Mouse (Mus musculus) forebrain, postnatal 0 days (tissue): Measurements from ENCODE around the gene Efcab11. TPM values are rescaled to one million over a fixed set of nuclear protein-coding genes. Genes with fewer than 3 reads are reported as not detected.

ENCODE experiments used
- ATAC-seq: fragments of 200-750 bp; cut with Nextera tagmentation; 2 replicates; pipeline ENCODE4 v1.8.0; 2017; ENCODE audit warnings: mild to moderate bottlenecking, moderate library complexity
- DNase-seq: peaks from one replicate; pipeline ENCODE4 v3.0.0-alpha.2; 2015
- H3K27ac ChIP-seq: fragments of 300-500 bp; sonication (generic); 2 replicates; pipeline ENCODE4 v1.5.1; 2014; ENCODE audit warnings: low read depth, mild to moderate bottlenecking, antibody characterized with exemption, low read length, moderate library complexity, mixed read lengths
- H3K27me3 ChIP-seq: fragments of 300-500 bp; sonication (generic); 2 replicates; pipeline ENCODE4 v1.6.1; 2014; ENCODE audit warnings: mild to moderate bottlenecking, low read length, mixed read lengths; ENCODE audit not compliant: insufficient read depth
- H3K36me3 ChIP-seq: fragments of 300-500 bp; sonication (generic); 2 replicates; pipeline ENCODE4 v1.6.1; 2014; ENCODE audit warnings: mild to moderate bottlenecking, moderate library complexity; ENCODE audit not compliant: insufficient read depth
- H3K4me1 ChIP-seq: fragments of 300-500 bp; sonication (generic); 2 replicates; pipeline ENCODE4 v1.6.1; 2014; ENCODE audit warnings: antibody characterized with exemption; ENCODE audit not compliant: insufficient read depth
- H3K4me2 ChIP-seq: fragments of 300-500 bp; sonication (generic); 2 replicates; pipeline ENCODE4 v1.6.1; 2014; ENCODE audit warnings: low read depth, mild to moderate bottlenecking, moderate library complexity
- H3K4me3 ChIP-seq: fragments of 300-500 bp; sonication (generic); 2 replicates; pipeline ENCODE4 v1.5.1; 2014; ENCODE audit warnings: low read depth, low read length, mixed read lengths
- H3K9ac ChIP-seq: fragments of 300-500 bp; sonication (generic); 2 replicates; pipeline ENCODE4 v1.6.1; 2014; ENCODE audit warnings: mild to moderate bottlenecking
- H3K9me3 ChIP-seq: fragments of 300-500 bp; sonication (generic); 2 replicates; pipeline ENCODE4 v1.6.1; 2016; ENCODE audit warnings: low read length
- CTCF ChIP-seq: sonication (generic); IDR thresholded peaks from 2 replicates; pipeline ENCODE4 v1.5.1; 2016; ENCODE audit warnings: antibody characterized with exemption, control low read depth, low read depth
- WGBS: fragments of 180-500 bp; shearing (Covaris S2); extraction: QIAGEN DNeasy Blood & Tissue Kit; methylation state at CpG from one replicate; pipeline ENCODE4 v1.1.7; 2014; 5-methylcytosine and 5-hydroxymethylcytosine counted together
- polyA plus RNA-seq: library from polyadenylated mRNA; unstranded; fragments of >200 nt; fragmentation: Nextera tagmentation; extraction: Ambion mirVana; gene quantifications from 2 replicates; pipeline ENCODE4 v1.2.1, GENCODE M21; 2015
- total RNA-seq: library from RNA; depleted of rRNA; stranded (reverse); fragments of >200 nt; gene quantifications from 2 replicates; pipeline ENCODE4 v1.2.3, GENCODE M21; 2014

Gene Efcab11
- total and polyA plus RNA-seq, 2 experiments from 2014 or later: 3.3 to 3.7 TPM

- TF ChIP-seq CTCF: no peak
- Histone ChIP-seq H3K4me3 (no peak overlapping the region), H3K9ac (no peak overlapping the region), H3K36me3 (no peaks in the 10 kb centered on the region), H3K9me3 (no peaks in the 10 kb centered on the region), H3K27ac (0 out of 2 replicates have a peak overlapping the region, but pooled peaks have one; percentile 15), H3K27me3 (no peaks in the 10 kb centered on the region), H3K4me1 (peaks cover 7% of the 10 kb centered on the region), H3K4me2 (no peak overlapping the region)
- WGBS: 42% methylated on average over 14 of the region's 14 CpGs
- ATAC-seq (0 out of 2 replicates have a peak, but pooled peaks have one; percentile 40), DNase-seq (peak; percentile 59)
Measured at GRCm38 (mm10) chr12:99853323-99854258, 30.6 kb downstream of the Efcab11 start.

GRCm38 (mm10) chr12:99849996-99850395 is 34.2 kb downstream of the Efcab11 start:
- no peak overlapping the region for H3K9ac ChIP-seq
- H3K4me3 ChIP-seq: no peak overlapping the region
- DNase-seq (no peak), ATAC-seq (no peak)
- peaks cover 7% of the 10 kb centered on the region for H3K4me1 ChIP-seq
- 82% methylated on average over 2 of the region's 2 CpGs for WGBS
- no peaks in the 10 kb centered on the region for H3K9me3 ChIP-seq
- H3K4me2 ChIP-seq: no peak overlapping the region
- no peaks in the 10 kb centered on the region for H3K36me3 ChIP-seq
- TF ChIP-seq CTCF: no peak
- no peak overlapping the region for H3K27ac ChIP-seq
- no peaks in the 10 kb centered on the region for H3K27me3 ChIP-seq

- Histone ChIP-seq H3K27me3 (no peaks in the 10 kb centered on the region), H3K4me3 (no peak overlapping the region), H3K27ac (no peak overlapping the region), H3K4me2 (no peak overlapping the region), H3K9me3 (no peaks in the 10 kb centered on the region), H3K9ac (no peak overlapping the region), H3K4me1 (no peaks in the 10 kb centered on the region), H3K36me3 (no peaks in the 10 kb centered on the region)
- ATAC-seq (no peak), DNase-seq (no peak)
- TF ChIP-seq CTCF: no peak
- 95% methylated on average over 8 of the region's 8 CpGs for WGBS
Measured at GRCm38 (mm10) chr12:99844951-99845350, 39.3 kb downstream of the Efcab11 start.

GRCm38 (mm10) chr12:99838703-99839102 is 45.5 kb downstream of the Efcab11 start:
- peak; percentile 57 for TF ChIP-seq CTCF
- H3K9ac ChIP-seq: no peak overlapping the region
- no peaks in the 10 kb centered on the region for H3K36me3 ChIP-seq
- no peaks in the 10 kb centered on the region for H3K27me3 ChIP-seq
- WGBS: 82% methylated on average over 14 of the region's 14 CpGs
- H3K27ac ChIP-seq: no peak overlapping the region
- H3K9me3 ChIP-seq: no peaks in the 10 kb centered on the region
- peaks cover 7% of the 10 kb centered on the region for H3K4me1 ChIP-seq
- H3K4me3 ChIP-seq: no peak overlapping the region
- ATAC-seq (no peak), DNase-seq (peak; percentile 70)
- no peak overlapping the region for H3K4me2 ChIP-seq

- no peak overlapping the region for H3K4me2 ChIP-seq
- DNase-seq: no peak
- no peak overlapping the region for H3K27ac ChIP-seq
- peaks cover 7% of the 10 kb centered on the region for H3K4me1 ChIP-seq
- H3K27me3 ChIP-seq: no peaks in the 10 kb centered on the region
- no peak overlapping the region for H3K4me3 ChIP-seq
- WGBS: 74% methylated on average over 11 of the region's 11 CpGs
- TF ChIP-seq CTCF: no peak
- H3K9me3 ChIP-seq: no peaks in the 10 kb centered on the region
- H3K9ac ChIP-seq: no peak overlapping the region
- H3K36me3 ChIP-seq: no peaks in the 10 kb centered on the region
- ATAC-seq: no peak
Measured at GRCm38 (mm10) chr12:99838109-99838508, 46.1 kb downstream of the Efcab11 start.

GRCm38 (mm10) chr12:99837528-99837927 is 46.7 kb downstream of the Efcab11 start:
- DNase-seq (no peak), ATAC-seq (no peak)
- no peaks in the 10 kb centered on the region for H3K36me3 ChIP-seq
- H3K27me3 ChIP-seq: no peaks in the 10 kb centered on the region
- H3K9ac ChIP-seq: no peak overlapping the region
- H3K27ac ChIP-seq: no peak overlapping the region
- no peaks in the 10 kb centered on the region for H3K9me3 ChIP-seq
- peaks cover 7% of the 10 kb centered on the region for H3K4me1 ChIP-seq
- 89% methylated on average over 5 of the region's 5 CpGs for WGBS
- H3K4me3 ChIP-seq: no peak overlapping the region
- no peak overlapping the region for H3K4me2 ChIP-seq
- TF ChIP-seq CTCF: no peak
